Mouse (Mus musculus) forebrain, embryonic 12.5 days (tissue): ENCODE results near the gene Adarb1. TPM values are rescaled to one million over a fixed set of nuclear protein-coding genes. Genes with fewer than 3 reads are reported as not detected.

Source experiments
- ATAC-seq: fragments of 200-750 bp; cut with Nextera tagmentation; 2 replicates; pipeline ENCODE4 v1.8.0; 2017; ENCODE audit warnings: moderate TSS enrichment; ENCODE audit not compliant: low FRiP score
- H3K27ac ChIP-seq: fragments of 300-500 bp; sonication (generic); 2 replicates; pipeline ENCODE4 v1.5.1; 2016; ENCODE audit warnings: mild to moderate bottlenecking
- H3K27me3 ChIP-seq: fragments of 300-500 bp; sonication (generic); 2 replicates; pipeline ENCODE4 v1.6.1; 2016; ENCODE audit warnings: mild to moderate bottlenecking
- H3K36me3 ChIP-seq: fragments of 300-500 bp; sonication (generic); replicated peaks from 2 replicates; pipeline ENCODE4 v1.6.1; 2016; ENCODE audit warnings: mild to moderate bottlenecking
- H3K4me1 ChIP-seq: fragments of 300-500 bp; sonication (generic); 2 replicates; pipeline ENCODE4 v1.6.1; 2016
- H3K4me2 ChIP-seq: fragments of 300-500 bp; sonication (generic); 2 replicates; pipeline ENCODE4 v1.6.1; 2016; ENCODE audit warnings: mild to moderate bottlenecking, moderate library complexity
- H3K4me3 ChIP-seq: fragments of 300-500 bp; sonication (generic); replicated peaks from 2 replicates; pipeline ENCODE4 v1.5.1; 2016; ENCODE audit warnings: mild to moderate bottlenecking
- H3K9ac ChIP-seq: fragments of 300-500 bp; sonication (generic); 2 replicates; pipeline ENCODE4 v1.6.1; 2016; ENCODE audit warnings: mild to moderate bottlenecking
- H3K9me3 ChIP-seq: fragments of 300-500 bp; sonication (generic); 2 replicates; pipeline ENCODE4 v1.6.1; 2016
- WGBS: fragments of 180-500 bp; shearing (Covaris S2); methylation state at CpG from one replicate; pipeline ENCODE4 v1.1.7; 2016; 5-methylcytosine and 5-hydroxymethylcytosine counted together
- polyA plus RNA-seq: library from polyadenylated mRNA; unstranded; fragments of >200 nt; fragmentation: Nextera tagmentation; extraction: Ambion mirVana; gene quantifications from 2 replicates; pipeline ENCODE4 v1.2.1, GENCODE M21; 2016

The Adarb1 gene
- polyA plus RNA-seq, 1 experiment from 2014 or later = 8.3 TPM

DNA sequence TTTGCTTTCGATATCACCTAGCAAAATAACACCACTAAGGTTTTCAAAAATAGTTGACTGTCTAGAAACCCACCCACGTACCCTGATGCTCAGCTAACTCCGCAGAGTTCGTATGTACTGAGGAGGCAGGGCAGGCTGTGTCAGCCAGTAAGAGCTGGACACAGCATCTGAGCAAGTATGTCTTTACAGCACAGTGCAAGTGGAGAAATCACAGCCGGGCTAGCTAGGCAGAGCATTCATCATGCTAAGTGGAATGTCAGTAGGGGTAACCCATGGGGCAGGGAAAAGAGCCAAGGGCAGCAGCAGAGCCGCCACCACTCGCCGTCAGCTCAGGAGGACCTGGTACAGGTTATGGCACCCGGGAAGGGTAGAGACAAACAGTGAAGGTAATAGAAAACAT is 84.6 kb downstream of the Adarb1 start:
- H3K27me3 ChIP-seq = no peaks in the 10 kb centered on the region
- no peak overlapping the region for H3K4me3 ChIP-seq
- WGBS = 92% methylated on average over 9 of the region's 9 CpGs
- no peak overlapping the region for H3K4me2 ChIP-seq
- H3K9ac ChIP-seq = no peak overlapping the region
- no peaks in the 10 kb centered on the region for H3K9me3 ChIP-seq
- H3K27ac ChIP-seq = no peak overlapping the region
- 0 out of 2 replicates have a peak, but pooled peaks cover 2% of the 10 kb centered on the region for H3K4me1 ChIP-seq
- ATAC-seq = no peak
- H3K36me3 ChIP-seq = no peaks in the 10 kb centered on the region

GRCm38 (mm10) chr10:77329446-77330094 is 88.5 kb downstream of the Adarb1 start:
- WGBS = 60% methylated on average over 11 of the region's 11 CpGs
- Histone ChIP-seq H3K27ac (no peak overlapping the region), H3K4me1 (no peaks in the 10 kb centered on the region), H3K4me3 (no peak overlapping the region), H3K9me3 (no peaks in the 10 kb centered on the region), H3K36me3 (no peaks in the 10 kb centered on the region), H3K9ac (no peak overlapping the region), H3K27me3 (no peaks in the 10 kb centered on the region), H3K4me2 (no peak overlapping the region)
- ATAC-seq = no peak

GRCm38 (mm10) chr10:77324716-77325115 is 93.4 kb downstream of the Adarb1 start:
- H3K9ac ChIP-seq = no peak overlapping the region
- H3K27ac ChIP-seq = no peak overlapping the region
- no peak overlapping the region for H3K4me2 ChIP-seq
- H3K4me3 ChIP-seq = no peak overlapping the region
- H3K27me3 ChIP-seq = no peaks in the 10 kb centered on the region
- H3K36me3 ChIP-seq = no peaks in the 10 kb centered on the region
- no peaks in the 10 kb centered on the region for H3K9me3 ChIP-seq
- ATAC-seq = no peak
- H3K4me1 ChIP-seq = no peaks in the 10 kb centered on the region
- WGBS = 87% methylated on average over 6 of the region's 6 CpGs

DNA sequence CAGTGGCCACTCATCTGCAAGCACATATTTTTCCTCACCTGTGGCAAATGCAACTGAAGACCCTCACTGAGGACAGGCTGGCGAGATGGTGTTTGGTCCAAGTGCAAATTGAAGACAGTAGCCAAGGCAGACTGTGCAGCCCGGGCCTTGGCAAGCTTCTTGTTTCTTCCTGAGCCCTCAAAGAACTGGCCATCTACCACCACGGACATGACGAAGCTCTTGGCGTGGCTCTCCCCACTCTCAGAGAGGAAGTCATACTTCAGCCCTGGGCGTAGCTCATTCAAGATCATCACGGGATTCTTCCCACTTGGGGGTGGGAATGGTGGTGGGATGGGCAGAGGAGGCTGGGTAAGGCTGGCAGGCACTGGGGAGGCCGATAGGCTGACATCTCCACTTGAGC is 96.5 kb downstream of the Adarb1 start:
- no peak overlapping the region for H3K27ac ChIP-seq
- no peak for ATAC-seq
- H3K4me3 ChIP-seq = no peak overlapping the region
- no peak overlapping the region for H3K4me2 ChIP-seq
- H3K4me1 ChIP-seq = no peaks in the 10 kb centered on the region
- no peaks in the 10 kb centered on the region for H3K9me3 ChIP-seq
- no peak overlapping the region for H3K9ac ChIP-seq
- H3K36me3 ChIP-seq = no peaks in the 10 kb centered on the region
- no peaks in the 10 kb centered on the region for H3K27me3 ChIP-seq
- 89% methylated on average over 8 of the region's 8 CpGs for WGBS

- H3K9ac ChIP-seq = no peak overlapping the region
- no peaks in the 10 kb centered on the region for H3K36me3 ChIP-seq
- no peaks in the 10 kb centered on the region for H3K9me3 ChIP-seq
- ATAC-seq = no peak
- H3K4me2 ChIP-seq = no peak overlapping the region
- H3K4me1 ChIP-seq = no peaks in the 10 kb centered on the region
- H3K4me3 ChIP-seq = no peak overlapping the region
- WGBS = 78% methylated on average over 1 of the region's 1 CpGs
- H3K27me3 ChIP-seq = no peaks in the 10 kb centered on the region
- H3K27ac ChIP-seq = no peak overlapping the region
Observed at GRCm38 (mm10) chr10:77321001-77321400, 97.1 kb downstream of the Adarb1 start.

DNA sequence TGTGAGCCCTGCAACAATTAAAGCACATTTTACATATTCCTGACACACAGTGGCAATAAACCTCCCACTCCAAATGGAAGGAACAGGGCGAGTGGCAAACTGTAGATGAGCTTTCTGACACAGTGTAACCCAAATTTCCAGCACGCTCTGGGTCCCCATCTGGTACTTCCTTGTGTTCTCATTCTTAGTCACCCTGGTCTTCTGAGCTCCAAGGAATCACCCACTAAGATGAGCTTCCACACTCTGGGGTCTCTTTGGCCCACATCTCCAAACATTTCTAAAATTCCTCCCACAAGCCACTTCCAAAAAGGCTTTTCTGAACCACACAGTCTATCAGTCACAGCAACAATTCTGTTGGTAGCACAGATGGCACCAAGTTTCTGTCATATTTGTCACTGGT is 102.4 kb downstream of the Adarb1 start:
- Histone ChIP-seq H3K27ac (no peak overlapping the region), H3K9me3 (no peaks in the 10 kb centered on the region), H3K4me3 (no peak overlapping the region), H3K4me1 (no peaks in the 10 kb centered on the region), H3K4me2 (no peak overlapping the region), H3K36me3 (no peaks in the 10 kb centered on the region), H3K27me3 (no peaks in the 10 kb centered on the region), H3K9ac (no peak overlapping the region)
- WGBS = 86% methylated on average over 2 of the region's 2 CpGs
- no peak for ATAC-seq

DNA sequence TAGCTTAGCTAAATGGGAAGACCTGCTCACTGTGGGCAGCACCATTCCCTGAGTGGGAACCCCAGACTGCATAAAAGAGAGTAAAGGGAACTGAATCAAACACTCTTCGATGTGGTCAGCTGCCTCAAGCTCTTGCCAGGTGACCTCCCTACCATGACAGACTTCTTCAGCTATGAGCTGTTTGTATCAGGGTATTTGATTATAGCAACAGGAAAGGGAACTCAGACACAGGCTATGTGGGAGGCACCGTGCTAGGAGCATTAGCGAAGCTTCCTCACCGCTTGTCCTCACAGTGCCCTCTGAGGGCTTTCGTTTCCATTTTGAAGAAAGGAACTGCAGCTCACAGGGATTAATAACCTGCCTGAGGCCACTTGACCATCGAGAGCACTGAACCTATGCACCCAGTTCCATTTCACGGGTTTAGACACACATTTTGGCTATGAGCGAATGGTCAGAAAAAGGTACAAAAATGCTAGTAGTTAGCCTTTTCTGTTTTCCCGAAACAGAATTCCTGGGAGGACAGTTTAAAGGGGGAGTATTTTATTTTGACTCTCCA is 103.3 kb downstream of the Adarb1 start:
- H3K36me3 ChIP-seq = no peaks in the 10 kb centered on the region
- no peak for ATAC-seq
- no peak overlapping the region for H3K27ac ChIP-seq
- WGBS = 89% methylated on average over 9 of the region's 9 CpGs
- no peak overlapping the region for H3K9ac ChIP-seq
- H3K4me2 ChIP-seq = no peak overlapping the region
- no peaks in the 10 kb centered on the region for H3K4me1 ChIP-seq
- no peaks in the 10 kb centered on the region for H3K9me3 ChIP-seq
- H3K27me3 ChIP-seq = no peaks in the 10 kb centered on the region
- no peak overlapping the region for H3K4me3 ChIP-seq

DNA sequence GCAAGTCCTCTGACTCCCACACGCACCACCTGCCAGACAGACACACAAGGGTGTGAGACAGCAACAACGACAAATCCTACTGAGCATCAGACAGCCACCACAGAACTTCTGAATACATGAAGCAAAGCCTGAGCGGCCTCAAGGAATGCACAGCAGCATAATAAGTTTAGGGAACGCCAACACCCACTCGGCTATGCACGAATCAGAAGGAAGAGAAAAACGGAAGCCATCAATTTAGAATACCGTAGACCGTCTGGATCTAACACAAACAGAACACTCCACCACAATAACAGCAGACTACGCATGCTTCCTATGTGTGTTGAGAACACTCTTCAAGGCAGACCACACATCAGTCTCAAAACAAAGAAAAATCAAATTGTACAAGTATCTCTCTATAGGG is 109.1 kb downstream of the Adarb1 start:
- Histone ChIP-seq H3K36me3 (no peaks in the 10 kb centered on the region), H3K9ac (no peak overlapping the region), H3K4me2 (no peak overlapping the region), H3K27me3 (no peaks in the 10 kb centered on the region), H3K4me1 (peaks cover 12% of the 10 kb centered on the region), H3K4me3 (no peak overlapping the region), H3K27ac (no peak overlapping the region), H3K9me3 (no peaks in the 10 kb centered on the region)
- ATAC-seq = no peak
- 83% methylated on average over 10 of the region's 10 CpGs for WGBS

GRCm38 (mm10) chr10:77305766-77306165 is 112.3 kb downstream of the Adarb1 start:
- H3K4me1 ChIP-seq = peaks cover 12% of the 10 kb centered on the region
- no peaks in the 10 kb centered on the region for H3K27me3 ChIP-seq
- no peaks in the 10 kb centered on the region for H3K9me3 ChIP-seq
- H3K27ac ChIP-seq = no peak overlapping the region
- H3K4me3 ChIP-seq = no peak overlapping the region
- WGBS = 80% methylated on average over 8 of the region's 8 CpGs
- no peak overlapping the region for H3K9ac ChIP-seq
- H3K36me3 ChIP-seq = 0 out of 2 replicates have a peak, but pooled peaks cover 5% of the 10 kb centered on the region
- ATAC-seq = no peak
- no peak overlapping the region for H3K4me2 ChIP-seq

DNA sequence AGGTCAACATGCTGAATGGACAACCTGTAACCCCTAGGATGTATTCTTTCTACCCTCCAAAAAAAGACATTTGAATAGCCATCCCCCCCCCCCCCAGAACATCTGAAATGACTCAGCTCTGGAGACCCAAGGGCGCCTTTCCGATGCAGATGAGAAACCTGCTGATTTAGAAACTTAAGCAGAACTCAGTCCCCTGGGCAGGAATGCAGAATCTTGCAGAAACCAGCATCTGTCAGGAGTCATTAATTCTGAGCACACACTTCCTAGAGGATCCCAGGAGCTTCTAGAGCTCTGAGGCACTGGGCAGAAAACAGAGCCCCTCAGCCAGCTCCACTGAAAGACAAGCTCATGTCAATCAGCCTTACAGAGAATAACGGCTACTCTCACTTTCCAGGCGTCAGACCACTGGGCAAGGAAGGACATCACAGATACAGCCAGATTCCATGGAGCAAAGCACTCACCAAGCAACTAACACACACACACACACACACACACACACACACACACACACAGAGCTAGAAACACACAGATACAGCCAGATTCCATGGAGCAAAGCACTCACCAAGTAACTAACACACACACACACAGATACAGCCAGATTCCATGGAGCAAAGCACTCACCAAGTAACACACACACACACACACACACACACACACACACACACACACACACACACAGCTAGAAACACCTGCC is 113.1 kb downstream of the Adarb1 start:
- Histone ChIP-seq H3K9me3 (no peaks in the 10 kb centered on the region), H3K9ac (no peak overlapping the region), H3K4me3 (no peak overlapping the region), H3K36me3 (0 out of 2 replicates have a peak, but pooled peaks cover 5% of the 10 kb centered on the region), H3K27me3 (no peaks in the 10 kb centered on the region), H3K27ac (no peak overlapping the region), H3K4me1 (peaks cover 12% of the 10 kb centered on the region), H3K4me2 (no peak overlapping the region)
- 30% methylated on average over 4 of the region's 4 CpGs for WGBS
- ATAC-seq = no peak

DNA sequence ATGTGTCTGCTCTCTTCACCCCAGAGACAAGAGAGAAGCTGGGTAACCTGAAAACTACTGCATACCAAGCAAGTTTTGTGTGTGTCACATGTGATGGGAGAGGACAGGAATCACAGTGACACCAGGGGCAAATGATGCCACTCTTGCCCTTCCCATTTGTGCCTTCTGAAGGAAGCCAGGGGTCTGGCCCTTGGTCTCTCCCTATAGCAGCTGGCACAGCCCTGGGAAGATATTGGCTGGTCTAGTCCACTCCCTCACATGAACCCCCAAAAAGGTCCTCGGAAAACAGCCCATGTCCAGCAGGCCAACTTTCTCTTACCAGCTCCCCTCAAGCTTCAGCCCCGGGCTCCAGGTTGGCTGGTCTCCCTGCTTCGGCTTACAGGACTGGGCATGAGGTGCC is 113.7 kb downstream of the Adarb1 start:
- Histone ChIP-seq H3K4me1 (peaks cover 12% of the 10 kb centered on the region), H3K27me3 (no peaks in the 10 kb centered on the region), H3K4me2 (no peak overlapping the region), H3K36me3 (peaks cover 5% of the 10 kb centered on the region; the same call in 1 of the 2 replicates), H3K9ac (no peak overlapping the region), H3K4me3 (no peak overlapping the region), H3K27ac (no peak overlapping the region), H3K9me3 (no peaks in the 10 kb centered on the region)
- 59% methylated on average over 3 of the region's 3 CpGs for WGBS
- ATAC-seq = no peak

DNA sequence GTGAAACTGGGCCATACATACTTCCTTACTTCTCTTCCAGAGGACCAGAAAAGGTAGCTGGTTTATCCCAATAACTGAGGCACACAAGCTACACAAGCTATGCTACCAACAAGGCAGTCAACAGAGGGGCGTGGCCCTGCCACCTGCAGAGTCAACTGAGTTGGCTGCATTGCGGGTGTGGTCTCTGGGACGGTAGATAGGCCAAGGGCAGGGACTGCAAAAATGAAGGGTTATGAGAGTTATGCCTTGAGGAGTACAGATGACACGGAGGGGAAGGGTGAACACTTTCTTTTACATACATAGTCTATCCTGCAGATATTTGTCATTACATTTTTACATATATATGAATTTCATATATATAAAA is 117.2 kb downstream of the Adarb1 start:
- WGBS = 88% methylated on average over 4 of the region's 4 CpGs
- no peak overlapping the region for H3K4me3 ChIP-seq
- H3K4me2 ChIP-seq = no peak overlapping the region
- no peak overlapping the region for H3K9ac ChIP-seq
- peaks cover 5% of the 10 kb centered on the region; the same call in 1 of the 2 replicates for H3K36me3 ChIP-seq
- H3K4me1 ChIP-seq = peaks cover 12% of the 10 kb centered on the region
- no peaks in the 10 kb centered on the region for H3K9me3 ChIP-seq
- no peak for ATAC-seq
- H3K27ac ChIP-seq = no peak overlapping the region
- no peaks in the 10 kb centered on the region for H3K27me3 ChIP-seq
